Mouse (Mus musculus) frontal cortex, postnatal 10 days (tissue): ENCODE measurements at regions not wholly inside any gene's neighbourhood (a gene's known extent, or its start where the extent isn't known, plus 50 kb on each side); places are given as distances from the start of the nearest gene placed in this dataset.
"Not testable (repeated sequence)": the region's sequence is repeated elsewhere in the genome, so short reads cannot be mapped to it uniquely, and the experiment has no call there.

Experiments
- DNase-seq, 2 experiments: peaks; one replicate each; pipeline ENCODE4 v3.0.0; 2022; ENCODE audit warnings: low spot score in 2 of 2, mixed read lengths in 1 of 2

DNA sequence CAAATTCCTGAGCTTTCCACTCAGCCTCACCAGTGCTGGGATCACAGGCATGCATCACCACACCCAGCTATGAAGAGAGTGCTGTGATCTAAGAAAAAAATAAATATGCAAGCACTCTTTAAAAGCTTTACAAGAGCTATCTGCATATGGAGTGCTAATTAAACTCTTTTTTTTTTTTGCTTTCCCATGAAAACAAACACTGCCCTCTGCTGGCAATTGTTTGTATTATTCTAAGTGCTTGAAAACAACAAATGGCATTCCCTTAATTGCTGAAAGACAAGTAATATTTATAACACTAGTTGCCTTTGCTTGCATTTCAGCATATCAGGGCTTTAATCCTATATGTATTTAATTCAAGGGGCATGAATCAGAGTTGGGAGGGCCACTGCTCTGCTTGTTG is 91.8 kb downstream of the 5730507C01Rik start:
- DNase-seq, result not testable (repeated sequence)

- peak; percentile 15 to 51 for DNase-seq
These were observed 95.5 kb downstream of the 5730507C01Rik start for GRCm38 (mm10) chr12:18609835-18610234.

DNA sequence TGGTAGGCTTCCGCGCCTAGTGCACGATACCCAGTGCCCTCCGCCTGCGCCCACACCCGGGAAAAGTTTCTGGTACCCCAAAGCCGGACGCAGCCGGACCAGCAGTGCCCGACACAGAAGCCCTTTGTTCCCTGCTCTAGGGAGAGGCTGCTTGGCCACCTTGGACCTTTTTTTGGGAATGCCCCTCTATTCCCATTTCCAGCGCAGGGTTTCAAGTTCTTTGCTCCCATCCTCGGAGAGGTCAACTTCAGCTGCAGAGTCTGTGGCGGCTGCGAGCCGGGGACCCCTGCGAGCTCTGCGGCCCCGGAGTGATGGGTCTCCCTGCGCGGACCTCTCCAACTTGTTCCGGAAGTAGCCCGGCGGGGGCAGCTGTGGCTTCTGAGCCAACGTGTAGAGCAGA is 96.3 kb downstream of the 5730507C01Rik start:
- not testable (repeated sequence) for DNase-seq
